13 mouse cellular contexts compared by ENCODE assay signal in the genomic region with DNA sequence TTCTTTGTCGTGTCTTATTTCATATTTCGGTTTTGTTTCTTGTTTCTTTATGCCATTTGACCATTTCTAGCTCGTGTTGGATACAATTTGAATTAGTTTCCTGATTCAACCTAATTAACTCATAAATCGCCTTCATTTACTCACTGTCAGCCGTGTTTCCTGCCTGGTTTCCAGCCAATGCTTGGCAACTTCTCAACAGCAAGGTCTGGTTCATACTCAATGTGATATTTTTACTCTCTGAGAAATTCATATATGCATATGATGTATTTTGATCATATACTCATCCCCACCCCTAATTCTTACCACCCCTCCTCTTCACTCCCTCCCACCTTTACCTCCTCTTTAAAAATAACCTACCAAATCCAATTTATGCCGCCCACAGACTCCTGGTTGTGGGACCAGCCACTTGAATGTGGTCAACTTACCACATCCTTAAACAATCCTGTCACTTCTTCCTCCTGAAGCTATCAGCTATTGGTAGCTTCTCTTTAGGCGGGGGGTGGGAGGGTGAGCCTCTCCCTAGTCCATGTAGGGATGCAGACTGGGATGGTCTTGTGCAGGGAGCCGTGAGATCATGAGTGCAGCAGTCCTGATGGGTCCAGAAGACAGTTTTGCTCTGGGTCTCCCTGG.
DNase-seq lines count a peak whose midpoint lies in the region; ATAC-seq and TF ChIP-seq lines count a peak whose summit lies in the region.
"Had no signal": no experiment of that assay in that cellular context is flagged by ENCODE, and none has a peak within 500 bp of the region (broad histone marks: within the 10 kb centered on the region; RNA-seq: fewer than 3 reads in every experiment).

No protein-coding gene starts in this region.

- WGBS in kidney, adult 2 months, result 63% methylated on average over 8 of the region's 8 CpGs
- 52% methylated on average over 8 of the region's 8 CpGs for WGBS in liver, embryonic 12.5 days (ENCODE audit: insufficient replicate concordance)

- H3K27me3 ChIP-seq in kidney, adult 2 months (replicated peaks; ENCODE audit: control insufficient read depth, insufficient read depth, low read length), result no peaks in the 10 kb centered on the region
- H3K27me3 ChIP-seq in liver, embryonic 12.5 days (replicated peaks), result no peaks in the 10 kb centered on the region
- H3K27me3 ChIP-seq: midbrain, embryonic 12.5 days; neural tube, embryonic 12.5 days had no signal

- H3K36me3 ChIP-seq in kidney, adult 2 months (ENCODE audit: control insufficient read depth, insufficient read depth, low read length), result no peaks in the 10 kb centered on the region
- no peaks in the 10 kb centered on the region for H3K36me3 ChIP-seq in liver, embryonic 12.5 days
- H3K36me3 ChIP-seq: neural tube, embryonic 12.5 days had no signal

- H3K4me2 ChIP-seq in liver, embryonic 12.5 days, result no peak overlapping the region
- H3K4me2 ChIP-seq: midbrain, embryonic 12.5 days; neural tube, embryonic 12.5 days had no signal

- no peak overlapping the region for H3K4me3 ChIP-seq in kidney, adult 2 months (ENCODE audit: insufficient read depth, low read depth, low read length)
- H3K4me3 ChIP-seq in liver, embryonic 12.5 days, result no peak overlapping the region
- H3K4me3 ChIP-seq: erythroblast, embryonic 14.5 days; midbrain, embryonic 12.5 days; neural tube, embryonic 12.5 days had no signal

- 0 out of 2 replicates have a peak, but pooled peaks cover 4% of the 10 kb centered on the region for H3K4me1 ChIP-seq in kidney, adult 2 months (ENCODE audit: control insufficient read depth, insufficient read depth, low read length)
- H3K4me1 ChIP-seq in liver, embryonic 12.5 days, result 0 out of 2 replicates have a peak, but pooled peaks cover 3% of the 10 kb centered on the region

- no peak overlapping the region for H3K9ac ChIP-seq in liver, embryonic 12.5 days
- H3K9ac ChIP-seq: midbrain, embryonic 12.5 days; neural tube, embryonic 12.5 days had no signal

- no peak for TF ChIP-seq CTCF in kidney, adult 2 months (conservative IDR thresholded peaks at IDR 0.05; ENCODE audit: insufficient read depth, insufficient read length, low read depth, low read length)

- H3K9me3 ChIP-seq in liver, embryonic 12.5 days (replicated peaks), result no peaks in the 10 kb centered on the region
- H3K9me3 ChIP-seq: midbrain, embryonic 12.5 days; neural tube, embryonic 12.5 days had no signal

- peak; percentile 38; the same call in 1 of the 2 replicates for ATAC-seq in frontal cortex, adult (ENCODE audit: low TSS enrichment)
- ATAC-seq in liver, embryonic 12.5 days, result no peak
- ATAC-seq: intestine, postnatal 0 days had no signal

- DNase-seq in frontal cortex, postnatal 36 days (ENCODE audit: low spot score in 2 of 2), result no peak
- DNase-seq in kidney, adult 2 months, result peak; percentile 61
- no peak for DNase-seq in kidney, adult 11 months
- peak; percentile 79 for DNase-seq in 416B (ENCODE audit: low read depth)
- DNase-seq in kidney, adult 9 months, result peak; percentile 30
- no peak for DNase-seq in spleen, postnatal 14 days (ENCODE audit: low spot score in 2 of 2)
- DNase-seq: right cerebral cortex, postnatal 25 days had no signal

- no peak overlapping the region for H3K27ac ChIP-seq in kidney, adult 2 months (ENCODE audit: insufficient read depth, low read depth, low read length)
- H3K27ac ChIP-seq in liver, embryonic 12.5 days, result no peak overlapping the region
- H3K27ac ChIP-seq: midbrain, embryonic 12.5 days; neural tube, embryonic 12.5 days had no signal

- no peak for TF ChIP-seq POLR2A in kidney, adult 2 months (IDR thresholded peaks at IDR 0.05; ENCODE audit: low read depth, low read length)

Comparison
In these comparisons a context has a peak if more than half of its experiments do, and no peak if none do; other contexts are left out.
1. DNase-seq: peak in kidney, adult 2 months (single experiment), 416B (single experiment) and kidney, adult 9 months (single experiment); none in frontal cortex, postnatal 36 days (0 of 2), kidney, adult 11 months (single experiment) and spleen, postnatal 14 days (0 of 2).